Mouse (Mus musculus) hindbrain, embryonic 14.5 days (tissue): ENCODE results near the gene Slc16a12. TPM values are rescaled to one million over a fixed set of nuclear protein-coding genes. Genes with fewer than 3 reads are reported as not detected.
"Not testable (repeated sequence)": the region's sequence is repeated elsewhere in the genome, so short reads cannot be mapped to it uniquely, and the experiment has no call there.

Experiments
- ATAC-seq: fragments of 200-750 bp; cut with Nextera tagmentation; 2 replicates; pipeline ENCODE4 v1.8.0; 2017; ENCODE audit warnings: moderate number of reproducible peaks, mild to moderate bottlenecking, moderate TSS enrichment, moderate library complexity; ENCODE audit not compliant: low FRiP score
- DNase-seq: peaks from one replicate; pipeline ENCODE4 v3.0.0-alpha.2; 2015; ENCODE audit warnings: low spot score
- H3K27ac ChIP-seq: fragments of 300-500 bp; sonication (generic); 2 replicates; pipeline ENCODE4 v1.5.1; 2014; ENCODE audit warnings: mild to moderate bottlenecking, moderate library complexity
- H3K27me3 ChIP-seq: fragments of 300-500 bp; sonication (generic); 2 replicates; pipeline ENCODE4 v1.6.1; 2014; ENCODE audit warnings: mild to moderate bottlenecking, low read length, mixed read lengths; ENCODE audit not compliant: control insufficient read depth, insufficient read depth
- H3K36me3 ChIP-seq: fragments of 300-500 bp; sonication (generic); replicated peaks from 2 replicates; pipeline ENCODE4 v1.6.1; 2014; ENCODE audit not compliant: control insufficient read depth, insufficient read depth
- H3K4me1 ChIP-seq: fragments of 300-500 bp; sonication (generic); replicated peaks from 2 replicates; pipeline ENCODE4 v1.6.1; 2014; ENCODE audit warnings: antibody characterized with exemption, low read length, mixed read lengths; ENCODE audit not compliant: control insufficient read depth, insufficient read depth
- H3K4me2 ChIP-seq: fragments of 300-500 bp; sonication (generic); replicated peaks from 2 replicates; pipeline ENCODE4 v1.6.1; 2014; ENCODE audit warnings: mild to moderate bottlenecking, moderate library complexity
- H3K4me3 ChIP-seq: fragments of 300-500 bp; sonication (generic); replicated peaks from 2 replicates; pipeline ENCODE4 v1.5.1; 2014; ENCODE audit warnings: mild to moderate bottlenecking, low read length
- H3K9ac ChIP-seq: fragments of 300-500 bp; sonication (generic); 2 replicates; pipeline ENCODE4 v1.6.1; 2014
- H3K9me3 ChIP-seq: fragments of 300-500 bp; sonication (generic); 2 replicates; pipeline ENCODE4 v1.6.1; 2016; ENCODE audit warnings: low read length; ENCODE audit not compliant: control insufficient read depth
- WGBS: fragments of 180-500 bp; shearing (Covaris S2); extraction: QIAGEN DNeasy Blood & Tissue Kit; methylation state at CpG from one replicate; pipeline ENCODE4 v1.1.7; 2014; 5-methylcytosine and 5-hydroxymethylcytosine counted together
- polyA plus RNA-seq: library from polyadenylated mRNA; unstranded; fragments of >200 nt; fragmentation: Nextera tagmentation; extraction: Ambion mirVana; gene quantifications from 2 replicates; pipeline ENCODE4 v1.2.1, GENCODE M21; 2014

Slc16a12 gene
- polyA plus RNA-seq, 1 experiment from 2014 or later, result 4.4 TPM

- no peak overlapping the region for H3K9ac ChIP-seq
Observed at GRCm38 (mm10) chr19:34755680-34756079, 8.6 kb upstream of the Slc16a12 start.

DNA sequence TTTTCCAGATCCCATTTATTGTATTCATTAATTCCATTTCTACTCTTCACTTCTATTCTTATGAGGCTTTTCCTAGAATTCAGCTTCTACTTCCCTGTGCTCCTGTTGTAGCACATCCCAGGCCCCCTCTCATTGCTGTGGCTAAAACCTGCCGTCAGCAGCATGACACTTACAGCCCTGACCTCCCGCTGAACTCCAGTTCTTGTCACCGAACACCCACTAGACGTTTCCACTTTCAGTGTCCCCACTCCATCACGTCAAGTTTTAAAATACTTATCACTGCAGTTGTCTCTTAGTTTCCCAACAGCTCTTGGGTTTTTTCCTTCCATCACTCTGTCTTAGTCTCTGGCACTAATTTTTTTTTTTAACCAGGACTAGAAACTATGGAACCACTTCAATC, 6.2 kb upstream of the Slc16a12 start:
- Histone ChIP-seq H3K4me3 (no peak overlapping the region), H3K36me3 (no peaks in the 10 kb centered on the region), H3K9me3 (no peaks in the 10 kb centered on the region), H3K9ac (no peak overlapping the region), H3K4me1 (no peaks in the 10 kb centered on the region), H3K4me2 (no peak overlapping the region), H3K27ac (no peak overlapping the region), H3K27me3 (no peaks in the 10 kb centered on the region)
- WGBS, result 78% methylated on average over 5 of the region's 5 CpGs
- ATAC-seq (no peak), DNase-seq (no peak)

More at GRCm38 (mm10) chr19:34755680-34756079, 8.6 kb upstream of the Slc16a12 start:
- no peak overlapping the region for H3K4me2 ChIP-seq
- no peak overlapping the region for H3K27ac ChIP-seq
- H3K4me1 ChIP-seq, result no peaks in the 10 kb centered on the region
- H3K27me3 ChIP-seq, result no peaks in the 10 kb centered on the region
- H3K4me3 ChIP-seq, result no peak overlapping the region
- 92% methylated on average over 1 of the region's 1 CpGs for WGBS
- no peaks in the 10 kb centered on the region for H3K9me3 ChIP-seq
- no peaks in the 10 kb centered on the region for H3K36me3 ChIP-seq
- DNase-seq, result no peak
- ATAC-seq, result no peak

DNA sequence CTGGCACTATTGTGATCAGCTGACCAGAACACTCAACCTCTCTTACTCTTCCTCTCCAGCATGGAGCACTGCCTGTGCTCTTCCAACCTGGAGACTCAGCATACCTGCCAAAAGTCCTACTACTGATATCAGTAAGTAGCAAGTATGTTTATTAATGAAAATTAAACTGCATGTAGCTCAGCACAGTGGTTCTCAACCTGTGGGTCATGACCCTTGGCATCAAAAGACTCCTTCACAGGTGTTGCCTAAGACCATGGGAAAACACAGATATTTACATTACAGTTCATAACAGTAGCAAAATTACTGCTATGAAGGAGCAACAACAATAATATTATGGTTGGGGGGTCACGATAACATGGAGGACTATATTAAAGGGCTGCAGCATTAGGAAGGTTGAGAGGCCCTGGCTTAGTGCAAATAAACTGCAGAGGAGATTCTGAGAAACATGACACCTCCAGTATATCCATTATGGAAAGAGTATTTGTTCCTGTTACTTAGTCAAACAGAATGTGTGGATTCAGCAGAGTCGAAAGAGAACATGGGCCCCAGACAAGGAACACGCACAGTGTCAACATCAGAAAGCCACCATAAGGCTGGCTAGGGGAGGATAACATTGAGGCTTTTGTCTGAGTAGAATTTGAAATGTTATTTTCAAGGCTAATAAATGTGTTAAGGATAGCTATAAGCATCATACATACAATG, 5.5 kb upstream of the Slc16a12 start:
- ATAC-seq (no peak), DNase-seq (no peak)
- WGBS, result 89% methylated on average over 3 of the region's 3 CpGs
- H3K4me3 ChIP-seq, result no peak overlapping the region
- H3K9me3 ChIP-seq, result no peaks in the 10 kb centered on the region
- H3K27ac ChIP-seq, result no peak overlapping the region
- peaks cover 3% of the 10 kb centered on the region; the same call in 1 of the 2 replicates for H3K27me3 ChIP-seq
- H3K36me3 ChIP-seq, result no peaks in the 10 kb centered on the region
- H3K9ac ChIP-seq, result no peak overlapping the region
- H3K4me2 ChIP-seq, result no peak overlapping the region
- no peaks in the 10 kb centered on the region for H3K4me1 ChIP-seq

- 82% methylated on average over 4 of the region's 4 CpGs for WGBS
- H3K9me3 ChIP-seq, result no peaks in the 10 kb centered on the region
- ATAC-seq, result no peak
- no peaks in the 10 kb centered on the region for H3K4me1 ChIP-seq
- no peaks in the 10 kb centered on the region for H3K36me3 ChIP-seq
- DNase-seq, result no peak
- peaks cover 15% of the 10 kb centered on the region for H3K27me3 ChIP-seq
- no peak overlapping the region for H3K4me3 ChIP-seq
- H3K4me2 ChIP-seq, result no peak overlapping the region
- no peak overlapping the region for H3K9ac ChIP-seq
- no peak overlapping the region for H3K27ac ChIP-seq
Observed at GRCm38 (mm10) chr19:34751150-34751549, 4.1 kb upstream of the Slc16a12 start.

- H3K4me2 ChIP-seq, result no peak overlapping the region
- no peak overlapping the region for H3K4me3 ChIP-seq
- DNase-seq (no peak), ATAC-seq (no peak)
- peaks cover 22% of the 10 kb centered on the region for H3K27me3 ChIP-seq
- no peaks in the 10 kb centered on the region for H3K36me3 ChIP-seq
- no peak overlapping the region for H3K27ac ChIP-seq
- WGBS, result 46% methylated on average over 2 of the region's 2 CpGs
- no peak overlapping the region for H3K9ac ChIP-seq
- H3K4me1 ChIP-seq, result no peaks in the 10 kb centered on the region
- H3K9me3 ChIP-seq, result no peaks in the 10 kb centered on the region
Observed at GRCm38 (mm10) chr19:34748992-34749391, 1.9 kb upstream of the Slc16a12 start.

GRCm38 (mm10) chr19:34747969-34748368, 880 bp upstream of the Slc16a12 start:
- H3K27ac ChIP-seq, DNase-seq, H3K4me2 ChIP-seq, H3K4me1 ChIP-seq, H3K9me3 ChIP-seq, H3K4me3 ChIP-seq, ATAC-seq, H3K36me3 ChIP-seq, H3K9ac ChIP-seq: not testable (repeated sequence)
- 95% methylated on average over 6 of the region's 6 CpGs for WGBS
- H3K27me3 ChIP-seq, result peaks cover 22% of the 10 kb centered on the region

DNA sequence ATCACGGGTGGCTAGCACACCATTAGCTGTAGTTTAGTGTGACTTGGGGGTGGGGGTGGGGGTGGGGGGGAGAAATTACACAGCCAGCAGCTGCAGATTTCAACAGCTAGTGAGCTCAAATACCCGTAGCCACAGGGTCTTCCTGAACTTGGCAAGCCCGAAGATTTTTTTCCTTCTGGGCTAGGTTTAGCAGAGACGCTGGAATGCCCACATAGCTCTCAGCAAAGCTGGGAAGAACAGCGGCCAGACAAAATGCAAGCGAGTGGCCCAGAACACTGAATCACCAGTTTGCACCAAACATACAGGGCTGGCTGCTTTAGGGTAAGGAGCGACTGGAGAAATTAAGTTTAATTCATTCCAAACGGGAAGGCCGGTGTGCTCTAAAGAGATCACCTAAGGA, 888 bp downstream of the Slc16a12 start:
- peak overlapping the region; percentile 48 for H3K4me3 ChIP-seq

GRCm38 (mm10) chr19:34745012-34745411, 2.1 kb downstream of the Slc16a12 start:
- H3K36me3 ChIP-seq, result no peaks in the 10 kb centered on the region
- DNase-seq (no peak), ATAC-seq (no peak)
- 86% methylated on average over 8 of the region's 8 CpGs for WGBS
- H3K27ac ChIP-seq, result no peak overlapping the region
- no peak overlapping the region for H3K4me3 ChIP-seq
- H3K9ac ChIP-seq, result no peak overlapping the region
- no peak overlapping the region for H3K4me2 ChIP-seq
- H3K27me3 ChIP-seq, result peaks cover 22% of the 10 kb centered on the region
- no peaks in the 10 kb centered on the region for H3K9me3 ChIP-seq
- no peaks in the 10 kb centered on the region for H3K4me1 ChIP-seq

More for the DNA sequence above, 888 bp downstream of the Slc16a12 start:
- H3K9ac ChIP-seq, result peak overlapping the region; percentile 52; the same call in 1 of the 2 replicates
- ATAC-seq, result peak; percentile 5; the same call in 1 of the 2 replicates
- H3K36me3 ChIP-seq, result no peaks in the 10 kb centered on the region
- H3K9me3 ChIP-seq, result no peaks in the 10 kb centered on the region
- no peak for DNase-seq
- H3K4me2 ChIP-seq, result peak overlapping the region; percentile 93
- H3K4me1 ChIP-seq, result no peaks in the 10 kb centered on the region
- 21% methylated on average over 9 of the region's 9 CpGs for WGBS
- no peak overlapping the region for H3K27ac ChIP-seq
- H3K27me3 ChIP-seq, result peaks cover 22% of the 10 kb centered on the region

GRCm38 (mm10) chr19:34737916-34738315, 9.2 kb downstream of the Slc16a12 start:
- Histone ChIP-seq H3K4me3 (no peak overlapping the region), H3K27me3 (no peaks in the 10 kb centered on the region), H3K36me3 (no peaks in the 10 kb centered on the region), H3K9me3 (no peaks in the 10 kb centered on the region), H3K9ac (no peak overlapping the region), H3K4me2 (no peak overlapping the region), H3K4me1 (no peaks in the 10 kb centered on the region), H3K27ac (no peak overlapping the region)
- ATAC-seq, result no peak
- no peak for DNase-seq
- WGBS, result 78% methylated on average over 3 of the region's 3 CpGs
